Mouse (Mus musculus) liver, adult 2 months (tissue): ENCODE results near the gene Tmie.

ENCODE experiments used
- CTCF ChIP-seq: fragments of 200-500 bp; IDR thresholded peaks from 2 replicates; pipeline ENCODE4 v1.5.1; 2011; ENCODE audit warnings: low read depth, low read length, control low read depth
- POLR2A ChIP-seq: fragments of 200-500 bp; IDR thresholded peaks from 2 replicates; pipeline ENCODE4 v1.6.1; 2011; ENCODE audit warnings: low read length, control low read depth; ENCODE audit not compliant: insufficient read depth; ENCODE audit errors: extremely low read depth

- TF ChIP-seq POLR2A (no peak), CTCF (no peak)
Measured at GRCm38 (mm10) chr9:110914631-110915236, 34.8 kb upstream of the Tmie start.
